Mouse (Mus musculus) midbrain, postnatal 0 days (tissue): ENCODE data around the gene Mtf2. TPM values are rescaled to one million over a fixed set of nuclear protein-coding genes. Genes with fewer than 3 reads are reported as not detected.

Experiments
- ATAC-seq: fragments of 200-750 bp; cut with Nextera tagmentation; 2 replicates; pipeline ENCODE4 v1.8.0; 2017; ENCODE audit warnings: moderate number of reproducible peaks, mild to moderate bottlenecking, moderate TSS enrichment, moderate library complexity; ENCODE audit not compliant: low FRiP score
- DNase-seq: peaks from one replicate; pipeline ENCODE4 v3.0.0-alpha.2; 2015; ENCODE audit warnings: low spot score
- H3K27ac ChIP-seq: fragments of 300-500 bp; sonication (generic); 2 replicates; pipeline ENCODE4 v1.5.1; 2014; ENCODE audit warnings: low read depth, mild to moderate bottlenecking, low read length, mixed read lengths
- H3K27me3 ChIP-seq: fragments of 300-500 bp; sonication (generic); 2 replicates; pipeline ENCODE4 v1.6.1; 2014; ENCODE audit warnings: low read length, control low read depth, mixed read lengths; ENCODE audit not compliant: insufficient read depth
- H3K36me3 ChIP-seq: fragments of 300-500 bp; sonication (generic); 2 replicates; pipeline ENCODE4 v1.6.1; 2014; ENCODE audit warnings: low read length, control low read depth, mixed read lengths; ENCODE audit not compliant: insufficient read depth
- H3K4me1 ChIP-seq: fragments of 300-500 bp; sonication (generic); 2 replicates; pipeline ENCODE4 v1.6.1; 2014; ENCODE audit warnings: mild to moderate bottlenecking, control low read depth, antibody characterized with exemption, low read length, mixed read lengths; ENCODE audit not compliant: insufficient read depth
- H3K4me2 ChIP-seq: fragments of 300-500 bp; sonication (generic); 2 replicates; pipeline ENCODE4 v1.6.1; 2014; ENCODE audit warnings: low read depth, mild to moderate bottlenecking, low read length, mixed read lengths; ENCODE audit not compliant: poor library complexity, severe bottlenecking
- H3K4me3 ChIP-seq: fragments of 300-500 bp; sonication (generic); 2 replicates; pipeline ENCODE4 v1.5.1; 2014; ENCODE audit warnings: low read depth, mild to moderate bottlenecking, low read length, moderate library complexity
- H3K9ac ChIP-seq: fragments of 300-500 bp; sonication (generic); replicated peaks from 2 replicates; pipeline ENCODE4 v1.6.1; 2014; ENCODE audit warnings: mild to moderate bottlenecking, low read length, moderate library complexity, mixed read lengths; ENCODE audit not compliant: poor library complexity, severe bottlenecking
- H3K9me3 ChIP-seq: fragments of 300-500 bp; sonication (generic); 2 replicates; pipeline ENCODE4 v1.6.1; 2016; ENCODE audit warnings: low read length, control low read depth
- CTCF ChIP-seq: IDR thresholded peaks from 2 replicates; pipeline ENCODE4 v1.5.1; 2016; ENCODE audit warnings: antibody characterized with exemption, mild to moderate bottlenecking
- WGBS: fragments of 180-500 bp; shearing (Covaris S2); extraction: QIAGEN DNeasy Blood & Tissue Kit; methylation state at CpG from one replicate; pipeline ENCODE4 v1.1.7; 2014; 5-methylcytosine and 5-hydroxymethylcytosine counted together
- polyA plus RNA-seq: library from polyadenylated mRNA; unstranded; fragments of >200 nt; fragmentation: Nextera tagmentation; extraction: Ambion mirVana; gene quantifications from 2 replicates; pipeline ENCODE4 v1.2.1, GENCODE M21; 2015
- total RNA-seq: library from RNA; depleted of rRNA; stranded (reverse); fragments of >200 nt; gene quantifications from 2 replicates; pipeline ENCODE4 v1.2.3, GENCODE M21; 2014; rRNA removed

Gene Mtf2
- total and polyA plus RNA-seq, 2 experiments from 2014 or later = 55.0 to 60.0 TPM

DNA sequence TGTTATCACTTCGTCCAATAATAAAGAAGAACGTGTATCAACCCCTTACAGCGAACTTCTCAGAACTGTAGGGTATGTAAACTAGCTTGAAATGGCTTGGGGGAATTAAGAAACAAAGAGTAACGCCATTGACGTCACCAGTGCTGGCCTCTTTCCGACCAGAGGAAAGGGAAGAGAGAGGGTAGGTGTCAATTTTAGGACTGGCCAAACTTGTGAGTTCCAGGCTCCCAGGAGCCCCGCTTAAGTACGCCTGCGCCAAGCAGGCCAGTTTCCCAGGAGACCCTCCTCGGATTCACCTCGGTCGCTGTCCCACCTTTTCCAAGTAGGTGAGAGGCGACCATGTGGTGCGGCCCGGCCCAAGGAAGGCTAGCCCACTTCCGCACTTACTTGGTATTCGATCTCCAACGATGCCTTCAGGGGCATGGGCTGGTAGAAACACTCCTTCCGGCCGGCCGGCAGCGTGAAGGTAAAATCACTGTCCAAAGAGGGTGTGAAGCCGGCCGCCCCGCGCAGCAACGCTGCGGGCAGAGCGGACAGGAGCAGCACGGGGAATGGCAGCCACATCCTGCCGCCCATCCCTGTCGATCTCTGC, 66.5 kb downstream of the Mtf2 start:
- peak; percentile 53; the same call in 1 of the 2 replicates for ATAC-seq

DNA sequence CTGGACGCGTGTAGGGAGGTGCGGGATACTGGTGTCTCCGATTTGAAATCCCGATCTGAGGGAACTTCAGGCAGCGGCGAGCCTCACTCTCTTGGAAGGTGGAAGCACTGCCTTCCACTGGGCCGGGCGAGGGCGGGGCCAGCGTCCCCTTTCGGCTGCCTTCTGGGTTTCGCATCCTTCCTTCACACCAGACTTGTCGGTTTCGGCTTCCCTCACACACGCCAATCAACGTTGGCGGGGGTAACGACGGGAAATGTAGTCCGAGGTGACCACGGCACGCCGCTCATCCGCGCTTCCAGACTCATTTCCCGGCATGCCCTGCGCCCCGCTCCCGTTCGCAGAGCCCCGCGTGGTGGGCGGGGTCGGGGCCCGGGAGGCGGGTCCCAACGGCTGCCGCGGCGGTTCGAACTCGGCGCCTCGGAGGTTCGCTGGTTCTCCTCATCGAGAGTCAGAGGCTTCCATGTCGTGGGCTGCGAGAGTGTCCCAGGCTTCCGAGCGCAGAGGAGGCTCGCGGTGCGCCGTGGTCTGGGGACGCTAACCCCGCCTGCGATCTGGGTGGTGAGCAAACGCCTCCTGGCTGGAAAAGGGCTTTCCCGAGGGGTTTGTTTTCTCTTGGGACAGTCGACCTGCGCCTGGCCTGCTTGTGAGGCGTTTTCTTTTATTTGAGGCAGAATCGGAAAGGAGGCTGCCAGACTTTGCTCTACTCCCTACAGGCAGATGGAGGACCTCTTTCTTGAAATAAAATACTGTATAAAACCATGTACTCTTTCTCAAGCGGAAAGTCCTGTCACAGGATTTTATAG, 67.2 kb downstream of the Mtf2 start, which contains the start of the genes Tmed5 and Ccdc18:
Gene Tmed5, minus strand, starts transcription at position 180 of the 803 bp plus-strand sequence.
Gene Ccdc18, plus strand, starts transcription at position 435 of the 803 bp plus-strand sequence.
- TF ChIP-seq CTCF = peak; percentile 62
- under 1% methylated on average over 53 of the region's 65 CpGs for WGBS
- Histone ChIP-seq H3K4me1 (peaks cover 4% of the 10 kb centered on the region; the same call in 1 of the 2 replicates), H3K27ac (peak within 1 kb of the TSS; percentile 71), H3K36me3 (no peaks in the 10 kb centered on the region), H3K4me2 (peak within 1 kb of the TSS; percentile 77), H3K4me3 (peak within 1 kb of the TSS; percentile 87), H3K27me3 (no peaks in the 10 kb centered on the region), H3K9me3 (no peaks in the 10 kb centered on the region), H3K9ac (peak within 1 kb of the TSS; percentile 84)
- ATAC-seq (peak; percentile 97), DNase-seq (peak; percentile 99)

More for the DNA sequence above, 66.5 kb downstream of the Mtf2 start:
- no peaks in the 10 kb centered on the region for H3K27me3 ChIP-seq
- no peaks in the 10 kb centered on the region for H3K9me3 ChIP-seq
- H3K36me3 ChIP-seq = no peaks in the 10 kb centered on the region
- peak overlapping the region; percentile 71 for H3K27ac ChIP-seq
- peak overlapping the region; percentile 77 for H3K4me2 ChIP-seq
- H3K4me3 ChIP-seq = peak overlapping the region; percentile 87
- TF ChIP-seq CTCF = no peak
- H3K9ac ChIP-seq = peak overlapping the region; percentile 84
- DNase-seq = peak; percentile 39
- peaks cover 4% of the 10 kb centered on the region; the same call in 1 of the 2 replicates for H3K4me1 ChIP-seq
- WGBS = under 1% methylated on average over 32 of the region's 32 CpGs

DNA sequence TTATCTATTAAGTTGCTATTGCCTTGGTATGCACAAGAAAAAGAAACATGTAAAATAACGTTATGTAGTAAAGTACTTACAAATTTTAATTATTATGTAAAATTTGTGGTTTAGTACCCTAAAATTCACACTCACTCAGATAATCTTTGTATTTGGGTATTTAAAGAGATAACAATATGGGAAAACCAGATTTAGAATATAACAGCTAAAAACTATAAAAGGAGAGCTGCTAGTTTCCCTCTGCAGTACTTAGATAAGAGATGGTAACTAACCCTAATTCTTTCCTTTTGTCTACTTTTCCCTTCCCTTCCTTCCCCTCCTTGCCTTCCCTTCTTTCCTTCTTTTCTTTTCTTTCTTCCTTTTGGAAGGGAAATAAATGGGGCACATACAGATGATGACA, 87.1 kb downstream of the Mtf2 start:
- Histone ChIP-seq H3K9me3 (no peaks in the 10 kb centered on the region), H3K27ac (no peak overlapping the region), H3K4me2 (no peak overlapping the region), H3K36me3 (no peaks in the 10 kb centered on the region), H3K4me3 (no peak overlapping the region), H3K27me3 (no peaks in the 10 kb centered on the region), H3K4me1 (no peaks in the 10 kb centered on the region), H3K9ac (no peak overlapping the region)
- TF ChIP-seq CTCF = no peak
- DNase-seq (no peak), ATAC-seq (no peak)
- WGBS = 89% methylated on average over 1 of the region's 1 CpGs

Other genes with a start within 250 kb of the Mtf2 start
- not detected in 2 replicates for gene Ube2d2b, start 235.6 kb upstream of the Mtf2 start, total RNA-seq
- 0.09 TPM in 1 of 2 replicates, not detected in the other for gene Ube2d2b, start 235.6 kb upstream of the Mtf2 start, polyA plus RNA-seq
- gene Evi5, start 190.6 kb upstream of the Mtf2 start, total RNA-seq = 47.1 and 68.6 TPM in 2 replicates
- 53.1 and 55.0 TPM in 2 replicates for gene Evi5, start 190.6 kb upstream of the Mtf2 start, polyA plus RNA-seq
- 128 and 189 TPM in 2 replicates for gene Rpl5, start 165.2 kb upstream of the Mtf2 start, total RNA-seq
- gene Rpl5, start 165.2 kb upstream of the Mtf2 start, polyA plus RNA-seq = 62.2 and 63.1 TPM in 2 replicates
- gene Fam69a, start 78.6 kb upstream of the Mtf2 start, total RNA-seq = 16.2 and 24.6 TPM in 2 replicates
- 77.4 and 79.7 TPM in 2 replicates for gene Fam69a, start 78.6 kb upstream of the Mtf2 start, polyA plus RNA-seq
- gene Tmed5, start 66.9 kb downstream of the Mtf2 start, total RNA-seq = 19.6 and 26.4 TPM in 2 replicates
- 19.6 and 23.4 TPM in 2 replicates for gene Tmed5, start 66.9 kb downstream of the Mtf2 start, polyA plus RNA-seq
- gene Ccdc18, start 67.2 kb downstream of the Mtf2 start, total RNA-seq = 0.66 and 1.1 TPM in 2 replicates
- gene Ccdc18, start 67.2 kb downstream of the Mtf2 start, polyA plus RNA-seq = 1.4 and 2.0 TPM in 2 replicates
- gene Dr1, start 203.2 kb downstream of the Mtf2 start, total RNA-seq = 35.1 and 45.7 TPM in 2 replicates
- 39.3 and 40.2 TPM in 2 replicates for gene Dr1, start 203.2 kb downstream of the Mtf2 start, polyA plus RNA-seq
- gene Pigg, start 246.9 kb downstream of the Mtf2 start, total RNA-seq = 6.5 and 6.8 TPM in 2 replicates
- 2.2 and 2.4 TPM in 2 replicates for gene Pigg, start 246.9 kb downstream of the Mtf2 start, polyA plus RNA-seq